Mouse (Mus musculus) heart, embryonic 16.5 days (tissue): ENCODE results near the gene Nlrp4f. TPM values are rescaled to one million over a fixed set of nuclear protein-coding genes. Genes with fewer than 3 reads are reported as not detected.
A peak's percentile ranks its signal among the peaks of the same experiment; 100 is the strongest.

Experiments
- ATAC-seq: fragments of 200-750 bp; cut with Nextera tagmentation; replicated peaks from 2 replicates; pipeline ENCODE4 v1.8.0; 2017; ENCODE audit warnings: moderate number of reproducible peaks; ENCODE audit not compliant: insufficient read depth, low FRiP score; ENCODE audit errors: extremely low read depth
- H3K27ac ChIP-seq: fragments of 300-500 bp; sonication (generic); 2 replicates; pipeline ENCODE4 v1.5.1; 2014; ENCODE audit warnings: mild to moderate bottlenecking, low read length, control low read depth, moderate library complexity
- H3K27me3 ChIP-seq: fragments of 300-500 bp; sonication (generic); 2 replicates; pipeline ENCODE4 v1.6.1; 2014; ENCODE audit warnings: low read length, mixed read lengths; ENCODE audit not compliant: control insufficient read depth, insufficient read depth
- H3K36me3 ChIP-seq: fragments of 300-500 bp; sonication (generic); 2 replicates; pipeline ENCODE4 v1.6.1; 2014; ENCODE audit not compliant: control insufficient read depth, insufficient read depth
- H3K4me1 ChIP-seq: fragments of 300-500 bp; sonication (generic); 2 replicates; pipeline ENCODE4 v1.6.1; 2014; ENCODE audit warnings: low read length, mixed read lengths; ENCODE audit not compliant: control insufficient read depth, insufficient read depth
- H3K4me2 ChIP-seq: fragments of 300-500 bp; sonication (generic); 2 replicates; pipeline ENCODE4 v1.6.1; 2014; ENCODE audit warnings: low read depth, mild to moderate bottlenecking, control low read depth, low read length
- H3K4me3 ChIP-seq: fragments of 300-500 bp; sonication (generic); 2 replicates; pipeline ENCODE4 v1.5.1; 2014; ENCODE audit warnings: mild to moderate bottlenecking, control low read depth, low read length
- H3K9ac ChIP-seq: fragments of 300-500 bp; sonication (generic); 2 replicates; pipeline ENCODE4 v1.6.1; 2014; ENCODE audit warnings: low read length, control low read depth
- H3K9me3 ChIP-seq: fragments of 300-500 bp; sonication (generic); replicated peaks from 2 replicates; pipeline ENCODE4 v1.6.1; 2016; ENCODE audit warnings: low read length; ENCODE audit not compliant: control insufficient read depth
- WGBS: fragments of 180-500 bp; shearing (Covaris S2); extraction: QIAGEN DNeasy Blood & Tissue Kit; methylation state at CpG from one replicate; pipeline ENCODE4 v1.1.7; 2014; 5-methylcytosine and 5-hydroxymethylcytosine counted together
- polyA plus RNA-seq: library from polyadenylated mRNA; unstranded; fragments of >200 nt; fragmentation: Nextera tagmentation; extraction: Ambion mirVana; gene quantifications from 2 replicates; pipeline ENCODE4 v1.2.1, GENCODE M21; 2015

The Nlrp4f gene
- polyA plus RNA-seq: not detected in 2 replicates

- 60% methylated on average over 10 of the region's 10 CpGs for WGBS
- H3K4me2 ChIP-seq: no peak within 1 kb of the TSS
- H3K9ac ChIP-seq: no peak within 1 kb of the TSS
- H3K9me3 ChIP-seq: no peaks in the 10 kb centered on the region
- no peak within 1 kb of the TSS for H3K27ac ChIP-seq
- no peak within 1 kb of the TSS for H3K4me3 ChIP-seq
- no peak for ATAC-seq
- H3K4me1 ChIP-seq: no peaks in the 10 kb centered on the region
- no peaks in the 10 kb centered on the region for H3K36me3 ChIP-seq
- H3K27me3 ChIP-seq: no peaks in the 10 kb centered on the region
These were observed at the start of gene Nlrp4f for GRCm38 (mm10) chr13:65205877-65206276. Gene Nlrp4f (minus strand): TSS chr13:65205977.

GRCm38 (mm10) chr13:65243273-65243672 is 37.5 kb upstream of the Nlrp4f start:
- no peak for ATAC-seq
- Histone ChIP-seq H3K9me3 (peaks cover 9% of the 10 kb centered on the region), H3K4me3 (no peak overlapping the region), H3K4me1 (peaks cover 16% of the 10 kb centered on the region), H3K4me2 (no peak overlapping the region), H3K36me3 (peaks cover 2% of the 10 kb centered on the region; the same call in 1 of the 2 replicates), H3K9ac (no peak overlapping the region), H3K27ac (no peak overlapping the region), H3K27me3 (no peaks in the 10 kb centered on the region)
- 81% methylated on average over 4 of the region's 4 CpGs for whole genome bisulfite sequencing

GRCm38 (mm10) chr13:65242319-65242787 is 36.6 kb upstream of the Nlrp4f start:
- WGBS: 29% methylated on average over 27 of the region's 27 CpGs
- H3K27ac ChIP-seq: no peak overlapping the region
- H3K36me3 ChIP-seq: no peaks in the 10 kb centered on the region; the same call in 1 of the 2 replicates
- ATAC-seq: no peak
- peak overlapping the region; percentile 100 for H3K4me2 ChIP-seq
- H3K27me3 ChIP-seq: no peaks in the 10 kb centered on the region
- peak overlapping the region; percentile 81 for H3K9ac ChIP-seq
- H3K9me3 ChIP-seq: peaks cover 5% of the 10 kb centered on the region
- H3K4me3 ChIP-seq: peak overlapping the region; percentile 92
- peaks cover 16% of the 10 kb centered on the region for H3K4me1 ChIP-seq

GRCm38 (mm10) chr13:65241627-65242318 is 36.0 kb upstream of the Nlrp4f start:
- peak overlapping the region; percentile 92 for H3K27ac ChIP-seq
- H3K4me2 ChIP-seq: peak overlapping the region; percentile 100
- peaks cover 5% of the 10 kb centered on the region for H3K9me3 ChIP-seq
- peak overlapping the region; percentile 81 for H3K9ac ChIP-seq
- no peaks in the 10 kb centered on the region for H3K27me3 ChIP-seq
- H3K4me3 ChIP-seq: peak overlapping the region; percentile 92
- 2% methylated on average over 50 of the region's 51 CpGs for WGBS
- H3K36me3 ChIP-seq: no peaks in the 10 kb centered on the region; the same call in 1 of the 2 replicates
- H3K4me1 ChIP-seq: peaks cover 16% of the 10 kb centered on the region
- ATAC-seq: peak; percentile 4; the same call in 1 of the 2 replicates

- H3K27me3 ChIP-seq: no peaks in the 10 kb centered on the region
- peak overlapping the region; percentile 81 for H3K9ac ChIP-seq
- H3K9me3 ChIP-seq: peaks cover 5% of the 10 kb centered on the region
- peak; percentile 87 for ATAC-seq
- peaks cover 16% of the 10 kb centered on the region for H3K4me1 ChIP-seq
- H3K4me2 ChIP-seq: peak overlapping the region; percentile 100
- WGBS: under 1% methylated on average over 45 of the region's 45 CpGs
- peak overlapping the region; percentile 92 for H3K27ac ChIP-seq
- no peaks in the 10 kb centered on the region; the same call in 1 of the 2 replicates for H3K36me3 ChIP-seq
- H3K4me3 ChIP-seq: peak overlapping the region; percentile 92
These were observed 35.4 kb upstream of the Nlrp4f start for GRCm38 (mm10) chr13:65241099-65241626.

GRCm38 (mm10) chr13:65240509-65241098 is 34.8 kb upstream of the Nlrp4f start:
- Histone ChIP-seq H3K4me1 (peaks cover 16% of the 10 kb centered on the region), H3K9ac (peak overlapping the region; percentile 81), H3K9me3 (no peaks in the 10 kb centered on the region), H3K4me2 (peak overlapping the region; percentile 100), H3K27me3 (no peaks in the 10 kb centered on the region), H3K4me3 (peak overlapping the region; percentile 92), H3K27ac (peak overlapping the region; percentile 92), H3K36me3 (no peaks in the 10 kb centered on the region)
- under 1% methylated on average over 28 of the region's 28 CpGs for WGBS
- ATAC-seq: peak; percentile 92

GRCm38 (mm10) chr13:65237211-65237610 is 31.4 kb upstream of the Nlrp4f start:
- WGBS: 62% methylated on average over 9 of the region's 9 CpGs
- Histone ChIP-seq H3K4me3 (no peak overlapping the region), H3K9ac (no peak overlapping the region), H3K4me2 (no peak overlapping the region), H3K27ac (no peak overlapping the region), H3K36me3 (no peaks in the 10 kb centered on the region), H3K4me1 (peaks cover 10% of the 10 kb centered on the region), H3K9me3 (no peaks in the 10 kb centered on the region), H3K27me3 (no peaks in the 10 kb centered on the region)
- no peak for ATAC-seq

GRCm38 (mm10) chr13:65226657-65227056 is 20.9 kb upstream of the Nlrp4f start:
- Histone ChIP-seq H3K9ac (no peak overlapping the region), H3K4me3 (no peak overlapping the region), H3K27me3 (no peaks in the 10 kb centered on the region), H3K36me3 (no peaks in the 10 kb centered on the region), H3K9me3 (0 out of 2 replicates have a peak, but pooled peaks cover 3% of the 10 kb centered on the region), H3K4me2 (no peak overlapping the region), H3K4me1 (no peaks in the 10 kb centered on the region), H3K27ac (no peak overlapping the region)
- no peak for ATAC-seq
- WGBS: 76% methylated on average over 2 of the region's 2 CpGs

GRCm38 (mm10) chr13:65225945-65226344 is 20.2 kb upstream of the Nlrp4f start:
- Histone ChIP-seq H3K4me2 (no peak overlapping the region), H3K4me3 (no peak overlapping the region), H3K9ac (no peak overlapping the region), H3K36me3 (no peaks in the 10 kb centered on the region), H3K9me3 (0 out of 2 replicates have a peak, but pooled peaks cover 3% of the 10 kb centered on the region), H3K4me1 (no peaks in the 10 kb centered on the region), H3K27ac (no peak overlapping the region), H3K27me3 (no peaks in the 10 kb centered on the region)
- ATAC-seq: no peak
- WGBS: 57% methylated on average over 6 of the region's 6 CpGs
